Mouse (Mus musculus): Measurements from ENCODE around the gene Mchr1. TPM values are rescaled to one million over a fixed set of nuclear protein-coding genes. Genes with fewer than 3 reads are reported as not detected.

Mchr1 gene
- polyA plus RNA-seq, 1 experiment from 2014 or later = not detected

DNA sequence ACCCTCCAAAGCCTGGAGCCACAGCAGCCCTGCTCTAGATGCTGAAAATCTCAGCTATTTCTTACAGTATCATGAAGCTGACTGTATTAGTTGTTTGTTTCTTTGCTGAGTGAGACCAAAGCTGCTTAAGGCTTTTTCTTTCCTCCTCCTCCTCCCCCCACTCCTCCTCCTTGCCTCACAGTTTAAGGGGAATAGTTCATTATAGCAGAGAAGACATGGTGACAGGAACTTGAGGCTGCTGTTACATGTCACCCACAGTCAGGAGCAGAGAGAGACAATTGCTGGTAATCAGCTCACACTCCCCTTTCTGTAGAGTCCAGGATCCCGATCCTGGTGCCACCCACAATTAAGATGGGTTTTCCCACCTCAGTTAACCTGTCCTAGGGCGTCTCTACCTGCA is 38.1 kb downstream of the Mchr1 start:
- WGBS (ENCODE audit: missing documents) = 84% methylated on average over 2 of the region's 2 CpGs
- Histone ChIP-seq H3K36me3 (ENCODE audit: inconsistent target) (no peaks in the 10 kb centered on the region), H3K79me2 (ENCODE audit: inconsistent target) (no peaks in the 10 kb centered on the region), H3K27ac (no peak overlapping the region), H3K4me3 (ENCODE audit: inconsistent target) (no peak overlapping the region)

- no peaks in the 10 kb centered on the region for H3K79me2 ChIP-seq (ENCODE audit: inconsistent target)
- 82% methylated on average over 9 of the region's 11 CpGs for WGBS (ENCODE audit: missing documents)
Observed at GRCm38 (mm10) chr15:81277928-81278327, 42.6 kb downstream of the Mchr1 start.

DNA sequence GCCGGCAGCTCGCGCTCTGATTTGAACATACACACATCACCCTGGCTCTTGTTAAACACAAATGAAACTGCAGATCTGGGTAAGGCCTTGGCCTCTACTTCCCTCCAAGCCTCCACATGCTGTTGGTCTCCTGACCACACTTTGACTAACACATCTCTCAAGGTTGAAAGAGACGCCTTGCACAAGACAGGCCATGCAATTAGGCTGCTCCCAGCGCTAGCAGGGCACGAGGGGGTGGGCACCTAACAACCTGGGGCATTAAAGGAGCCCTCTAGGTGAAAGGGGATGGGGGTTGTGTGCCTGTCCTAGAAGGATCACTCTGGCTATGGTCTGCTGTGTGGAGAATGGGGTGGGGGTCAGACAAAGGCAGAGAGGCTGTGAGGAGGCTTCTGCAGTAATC is 43.4 kb downstream of the Mchr1 start:
- H3K27ac ChIP-seq = no peak overlapping the region
- H3K36me3 ChIP-seq (ENCODE audit: inconsistent target) = no peaks in the 10 kb centered on the region
- no peak overlapping the region for H3K4me3 ChIP-seq (ENCODE audit: inconsistent target)
- no peaks in the 10 kb centered on the region for H3K79me2 ChIP-seq (ENCODE audit: inconsistent target)
- 73% methylated on average over 6 of the region's 6 CpGs for WGBS (ENCODE audit: missing documents)

More at GRCm38 (mm10) chr15:81277928-81278327, 42.6 kb downstream of the Mchr1 start:
- Histone ChIP-seq H3K27ac (no peak overlapping the region), H3K4me3 (ENCODE audit: inconsistent target) (no peak overlapping the region), H3K36me3 (ENCODE audit: inconsistent target) (no peaks in the 10 kb centered on the region)

DNA sequence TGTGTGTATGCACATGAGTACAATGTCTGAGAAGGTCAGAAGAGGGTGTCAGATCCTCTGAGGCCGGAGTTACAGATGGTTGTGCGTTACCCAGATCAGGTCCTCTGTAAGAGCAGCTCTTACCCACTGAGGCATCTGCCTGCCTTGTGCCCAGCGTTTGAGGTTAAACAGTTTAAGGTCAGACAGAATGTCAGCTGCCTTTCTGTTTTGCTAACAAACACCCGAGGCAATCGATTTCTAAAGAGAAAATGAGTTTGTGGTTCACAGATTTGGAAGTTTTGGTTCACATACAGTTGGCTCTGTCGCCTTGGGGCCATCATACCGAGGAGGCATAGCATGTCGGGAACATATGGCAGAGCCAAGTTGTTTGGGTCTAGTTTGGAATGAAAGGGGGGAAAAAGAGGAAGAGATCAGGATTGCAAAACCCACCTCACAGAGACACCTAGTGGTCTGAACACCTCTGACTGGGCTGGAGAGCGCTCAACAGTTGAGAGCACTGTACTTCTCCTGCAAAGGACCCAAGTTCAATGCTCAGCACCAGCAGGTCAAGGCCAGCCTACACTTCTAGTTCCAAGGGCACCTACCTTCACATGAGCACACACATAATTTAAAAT is 48.9 kb downstream of the Mchr1 start:
- no peak overlapping the region for H3K4me3 ChIP-seq (ENCODE audit: inconsistent target)
- no peaks in the 10 kb centered on the region for H3K36me3 ChIP-seq (ENCODE audit: inconsistent target)
- WGBS (ENCODE audit: missing documents) = 78% methylated on average over 9 of the region's 9 CpGs
- H3K27ac ChIP-seq = no peak overlapping the region
- H3K79me2 ChIP-seq (ENCODE audit: inconsistent target) = no peaks in the 10 kb centered on the region

Other genes starting within 250 kb of the Mchr1 start
- 27.7 to 61.9 TPM (median 51.4 TPM) in 3 replicates for gene Mrtfa, start 44.7 kb upstream of the Mchr1 start, polyA plus RNA-seq (2018)
- gene Slc25a17, start 125.3 kb downstream of the Mchr1 start, polyA plus RNA-seq (2018) = 21.0 to 35.4 TPM (median 34.3 TPM) in 3 replicates
- gene St13, start 164.6 kb downstream of the Mchr1 start, polyA plus RNA-seq (2018) = 126 to 604 TPM (median 153 TPM) in 3 replicates
- gene Xpnpep3, start 164.6 kb downstream of the Mchr1 start, polyA plus RNA-seq (2018) = 5.2 to 7.3 TPM (median 5.7 TPM) in 3 replicates
- 0.19 to 0.20 TPM in 2 of 3 replicates, not detected in the other for gene Dnajb7, start 172.8 kb downstream of the Mchr1 start, polyA plus RNA-seq (2018)
- gene Rbx1, start 230.8 kb downstream of the Mchr1 start, polyA plus RNA-seq (2018) = 69.0 to 118 TPM (median 86.1 TPM) in 3 replicates